Mouse (Mus musculus) MEL (cell line): ENCODE data around the gene Cmc1. TPM values are rescaled to one million over a fixed set of nuclear protein-coding genes. Genes with fewer than 3 reads are reported as not detected.

ENCODE experiments used
- DNase-seq: peaks from one replicate; pipeline ENCODE4 v3.0.0; 2011; ENCODE audit warnings: low read depth, low spot score
- H3K27ac ChIP-seq: 2 replicates; pipeline ENCODE4 v1.5.1; 2012; ENCODE audit warnings: low read depth, mild to moderate bottlenecking, control low read depth, low read length, moderate library complexity; ENCODE audit not compliant: control insufficient read depth
- H3K27me3 ChIP-seq, 2 experiments: fragments of 150-350 bp in 1 of 2; sonication (generic) in 1 of 2; 2 replicates each; pipeline ENCODE4 v1.6.1; 2012; ENCODE audit warnings: low read length in 2 of 2, mild to moderate bottlenecking in 2 of 2, improper control_type of control experiment in 1 of 2, moderate library complexity in 1 of 2; ENCODE audit not compliant: insufficient read depth in 2 of 2, control insufficient read depth in 1 of 2
- H3K36me3 ChIP-seq, 2 experiments: 2 replicates each; pipeline ENCODE4 v1.6.1; 2012 to 2014; ENCODE audit warnings: low read length in 2 of 2, improper control_type of control experiment in 1 of 2, inconsistent platforms in 1 of 2, mild to moderate bottlenecking in 1 of 2; ENCODE audit not compliant: insufficient read depth in 2 of 2, control insufficient read depth in 1 of 2
- H3K4me1 ChIP-seq, 2 experiments: fragments of 150-350 bp in 1 of 2; sonication (generic) in 1 of 2; 2 replicates each; pipeline ENCODE4 v1.6.1; 2012; ENCODE audit warnings: low read length in 2 of 2, improper control_type of control experiment in 1 of 2, mild to moderate bottlenecking in 1 of 2; ENCODE audit not compliant: insufficient read depth in 2 of 2, control insufficient read depth in 1 of 2
- H3K4me3 ChIP-seq, 2 experiments: fragments of 150-350 bp in 1 of 2; sonication (generic) in 1 of 2; 2 replicates each; pipeline ENCODE4 v1.5.1; 2012; ENCODE audit warnings: low read depth in 2 of 2, low read length in 2 of 2, mild to moderate bottlenecking in 2 of 2, moderate library complexity in 2 of 2, control low read depth in 1 of 2, improper control_type of control experiment in 1 of 2; ENCODE audit not compliant: control insufficient read depth in 1 of 2, insufficient read depth in 1 of 2
- H3K79me2 ChIP-seq: 2 replicates; pipeline ENCODE4 v1.6.1; 2012; ENCODE audit warnings: mild to moderate bottlenecking, low read length, moderate library complexity; ENCODE audit not compliant: control insufficient read depth, poor library complexity, insufficient read depth
- H3K9ac ChIP-seq: 2 replicates; pipeline ENCODE4 v1.6.1; 2012; ENCODE audit warnings: low read depth, mild to moderate bottlenecking, control low read depth, low read length, moderate library complexity; ENCODE audit not compliant: control insufficient read depth, poor library complexity, severe bottlenecking
- H3K9me3 ChIP-seq: fragments of 150-350 bp; sonication (generic); replicated peaks from 2 replicates; pipeline ENCODE4 v1.6.1; 2012; ENCODE audit warnings: mild to moderate bottlenecking, low read length, improper control_type of control experiment, moderate library complexity; ENCODE audit not compliant: insufficient read depth
- BHLHE40 ChIP-seq: IDR thresholded peaks from 2 replicates; pipeline ENCODE4 v1.6.1; 2012; ENCODE audit warnings: low read depth, mild to moderate bottlenecking, inconsistent platforms, low read length, improper control_type of control experiment, borderline replicate concordance
- CHD2 ChIP-seq: IDR thresholded peaks from 2 replicates; pipeline ENCODE4 v1.6.1; 2011; ENCODE audit warnings: low read length, improper control_type of control experiment
- CTCF ChIP-seq, 3 experiments: IDR thresholded peaks in 2 of 3; conservative IDR thresholded peaks in 1 of 3; 2 replicates each; pipeline ENCODE4 v1.5.1; 2011 to 2012; ENCODE audit warnings: low read length in 3 of 3, low read depth in 2 of 3, mild to moderate bottlenecking in 2 of 3, improper control_type of control experiment in 1 of 3, inconsistent platforms in 1 of 3, mixed read lengths in 1 of 3, moderate library complexity in 1 of 3; ENCODE audit not compliant: control insufficient read depth in 1 of 3, insufficient read depth in 1 of 3, poor library complexity in 1 of 3, severe bottlenecking in 1 of 3
- E2F4 ChIP-seq: IDR thresholded peaks from 2 replicates; pipeline ENCODE4 v1.6.1; 2011; ENCODE audit warnings: low read depth, low read length, improper control_type of control experiment, borderline replicate concordance
- EP300 ChIP-seq, 2 experiments: IDR thresholded peaks; 2 replicates each; pipeline ENCODE4 v1.6.1; 2011; ENCODE audit warnings: improper control_type of control experiment in 2 of 2, low read length in 2 of 2, low read depth in 1 of 2, mild to moderate bottlenecking in 1 of 2
- ETS1 ChIP-seq: IDR thresholded peaks from 2 replicates; pipeline ENCODE4 v1.6.1; 2012; ENCODE audit warnings: low read depth, mild to moderate bottlenecking, inconsistent platforms, low read length, improper control_type of control experiment, moderate library complexity
- GABPA ChIP-seq: IDR thresholded peaks from 2 replicates; pipeline ENCODE4 v1.6.1; 2012; ENCODE audit warnings: low read depth, mild to moderate bottlenecking, inconsistent platforms, low read length, improper control_type of control experiment, moderate library complexity
- GATA1 ChIP-seq: IDR thresholded peaks from 2 replicates; pipeline ENCODE4 v1.6.1; 2011; ENCODE audit warnings: low read depth, low read length, improper control_type of control experiment
- HCFC1 ChIP-seq: IDR thresholded peaks from 2 replicates; pipeline ENCODE4 v1.6.1; 2012; ENCODE audit warnings: low read depth, mild to moderate bottlenecking, inconsistent platforms, low read length, improper control_type of control experiment, moderate library complexity
- JUND ChIP-seq: IDR thresholded peaks from 2 replicates; pipeline ENCODE4 v1.6.1; 2011; ENCODE audit warnings: low read depth, mild to moderate bottlenecking, improper control_type of control experiment, low read length
- KAT2A ChIP-seq: conservative IDR thresholded peaks from 2 replicates; pipeline ENCODE4 v1.6.1; 2012; ENCODE audit warnings: low read depth, low read length, improper control_type of control experiment, inconsistent platforms
- MAX ChIP-seq: IDR thresholded peaks from 2 replicates; pipeline ENCODE4 v1.6.1; 2011; ENCODE audit warnings: low read length, improper control_type of control experiment
- MAZ ChIP-seq: IDR thresholded peaks from 2 replicates; pipeline ENCODE4 v1.6.1; 2012; ENCODE audit warnings: low read depth, mild to moderate bottlenecking, inconsistent platforms, low read length, improper control_type of control experiment
- MEF2A ChIP-seq: IDR thresholded peaks from 2 replicates; pipeline ENCODE4 v1.6.1; 2014; ENCODE audit warnings: low read depth, mild to moderate bottlenecking, inconsistent platforms, low read length, improper control_type of control experiment; ENCODE audit not compliant: poor library complexity, insufficient replicate concordance, severe bottlenecking; ENCODE audit errors: extremely low read depth
- MXI1 ChIP-seq: IDR thresholded peaks from 2 replicates; pipeline ENCODE4 v1.6.1; 2011; ENCODE audit warnings: mild to moderate bottlenecking, low read depth, low read length, improper control_type of control experiment
- MYB ChIP-seq: IDR thresholded peaks from 2 replicates; pipeline ENCODE4 v1.6.1; 2011; ENCODE audit warnings: mild to moderate bottlenecking, low read depth, low read length, improper control_type of control experiment
- MYC ChIP-seq: IDR thresholded peaks from 2 replicates; pipeline ENCODE4 v1.6.1; 2011; ENCODE audit warnings: low read depth, mild to moderate bottlenecking, low read length, improper control_type of control experiment, moderate library complexity
- NELFE ChIP-seq: IDR thresholded peaks from 2 replicates; pipeline ENCODE4 v1.6.1; 2011; ENCODE audit warnings: low read depth, low read length, improper control_type of control experiment
- NRF1 ChIP-seq: IDR thresholded peaks from 2 replicates; pipeline ENCODE4 v1.6.1; 2014; ENCODE audit warnings: low read depth, mild to moderate bottlenecking, inconsistent platforms, low read length, improper control_type of control experiment, moderate library complexity; ENCODE audit not compliant: poor library complexity, insufficient read depth, severe bottlenecking
- POLR2A ChIP-seq, 2 experiments: IDR thresholded peaks; 2 replicates each; pipeline ENCODE4 v1.6.1; 2011 to 2012; ENCODE audit warnings: low read length in 2 of 2, mild to moderate bottlenecking in 2 of 2, control low read depth in 1 of 2, improper control_type of control experiment in 1 of 2, low read depth in 1 of 2, moderate library complexity in 1 of 2; ENCODE audit not compliant: control insufficient read depth in 1 of 2, insufficient read depth in 1 of 2, poor library complexity in 1 of 2
- POLR2AphosphoS2 ChIP-seq: IDR thresholded peaks from 2 replicates; pipeline ENCODE4 v1.6.1; 2011; ENCODE audit warnings: low read length, improper control_type of control experiment
- RAD21 ChIP-seq: IDR thresholded peaks from 2 replicates; pipeline ENCODE4 v1.6.1; 2011; ENCODE audit warnings: mild to moderate bottlenecking, low read depth, low read length, improper control_type of control experiment
- RCOR1 ChIP-seq: IDR thresholded peaks from 2 replicates; pipeline ENCODE4 v1.6.1; 2012; ENCODE audit warnings: low read depth, mild to moderate bottlenecking, inconsistent platforms, low read length, improper control_type of control experiment
- SIN3A ChIP-seq: IDR thresholded peaks from 2 replicates; pipeline ENCODE4 v1.6.1; 2012; ENCODE audit warnings: low read length, improper control_type of control experiment, inconsistent platforms
- SMC3 ChIP-seq: IDR thresholded peaks from 2 replicates; pipeline ENCODE4 v1.6.1; 2011; ENCODE audit warnings: low read depth, low read length, improper control_type of control experiment
- TAL1 ChIP-seq: IDR thresholded peaks from 2 replicates; pipeline ENCODE4 v1.6.1; 2012; ENCODE audit warnings: mild to moderate bottlenecking, inconsistent platforms, low read length, moderate library complexity, mixed read lengths
- TBP ChIP-seq: IDR thresholded peaks from 2 replicates; pipeline ENCODE4 v1.8.0; 2011; ENCODE audit warnings: low read depth, low read length, improper control_type of control experiment
- TCF12 ChIP-seq: IDR thresholded peaks from 2 replicates; pipeline ENCODE4 v1.6.1; 2014; ENCODE audit warnings: low read depth, mild to moderate bottlenecking, inconsistent platforms, low read length, improper control_type of control experiment, moderate library complexity
- UBTF ChIP-seq: IDR thresholded peaks from 2 replicates; pipeline ENCODE4 v1.6.1; 2012; ENCODE audit warnings: low read depth, mild to moderate bottlenecking, inconsistent platforms, low read length, improper control_type of control experiment, moderate library complexity, borderline replicate concordance; ENCODE audit not compliant: insufficient read depth
- USF1 ChIP-seq: IDR thresholded peaks from 2 replicates; pipeline ENCODE4 v1.6.1; 2014; ENCODE audit warnings: low read depth, mild to moderate bottlenecking, inconsistent platforms, low read length, improper control_type of control experiment, moderate library complexity
- ZC3H11A ChIP-seq: IDR thresholded peaks from 2 replicates; pipeline ENCODE4 v1.6.1; 2012; ENCODE audit warnings: low read depth, mild to moderate bottlenecking, inconsistent platforms, low read length, improper control_type of control experiment
- ZKSCAN1 ChIP-seq: IDR thresholded peaks from 2 replicates; pipeline ENCODE4 v1.6.1; 2012; ENCODE audit warnings: low read depth, mild to moderate bottlenecking, inconsistent platforms, low read length, improper control_type of control experiment, moderate library complexity
- ZMIZ1 ChIP-seq: IDR thresholded peaks from 2 replicates; pipeline ENCODE4 v1.6.1; 2012; ENCODE audit warnings: low read depth, mild to moderate bottlenecking, inconsistent platforms, low read length, improper control_type of control experiment, moderate library complexity
- ZNF384 ChIP-seq: IDR thresholded peaks from 2 replicates; pipeline ENCODE4 v1.6.1; 2012; ENCODE audit warnings: low read depth, mild to moderate bottlenecking, inconsistent platforms, low read length, improper control_type of control experiment
- polyA plus RNA-seq, 2 experiments: library from polyadenylated mRNA; stranded (reverse) in 1 of 2; unstranded in 1 of 2; fragments of >175 nt in 1 of 2; fragments of >200 nt in 1 of 2; gene quantifications; 2 replicates each; pipeline versions ENCODE4 v1.2.1 to v1.2.4; 2012; ENCODE audit warnings: low replicate concordance in 2 of 2, low read depth in 1 of 2; ENCODE audit not compliant: insufficient read length in 2 of 2, insufficient read depth in 1 of 2, missing spikeins in 1 of 2
- total RNA-seq: library from RNA; depleted of rRNA; stranded (reverse); fragments of 300-350 nt; gene quantifications from 2 replicates; pipeline ENCODE4 v1.2.3, GENCODE M21; 2012

Cmc1 gene
- total and polyA plus RNA-seq, 3 experiments, result 35.9 to 36.0 TPM; not detected in 1

- no peak overlapping the region for H3K4me3 ChIP-seq
- H3K27ac ChIP-seq, result no peak overlapping the region
- H3K27me3 ChIP-seq, result no peaks in the 10 kb centered on the region
- H3K79me2 ChIP-seq, result no peaks in the 10 kb centered on the region
- no peaks in the 10 kb centered on the region for H3K9me3 ChIP-seq
- peak; percentile 83 for DNase-seq
- H3K36me3 ChIP-seq, result peaks cover 0 to 18% of the 10 kb centered on the region in 2 experiments; a peak in 2 of 4 replicates
- TF ChIP-seq NELFE (no peak), RCOR1 (no peak), TBP (no peak), ZMIZ1 (no peak), BHLHE40 (no peak), MEF2A (no peak), MYC (no peak), ETS1 (0 out of 2 replicates have a peak, but pooled peaks have one; percentile 8), TCF12 (peak; percentile 34; the same call in 1 of the 2 replicates), KAT2A (no peak), USF1 (no peak), EP300 (IDR thresholded peaks at IDR 0.05; ENCODE audit: low read depth in 1 of 2, low read length in 2 of 2) (peak; percentile 43 to 47; a peak in 3 of 4 replicates), ZC3H11A (no peak), POLR2AphosphoS2 (no peak), POLR2A (IDR thresholded peaks at IDR 0.05; ENCODE audit: control insufficient read depth in 1 of 2, insufficient read depth in 1 of 2, low read depth in 1 of 2, low read length in 2 of 2, poor library complexity in 1 of 2) (no peak), ZNF384 (no peak), MAZ (no peak), NRF1 (no peak), MYB (no peak), E2F4 (no peak), RAD21 (peak; percentile 40), TAL1 (peak; percentile 50), GABPA (no peak), CTCF (IDR thresholded peaks at IDR 0.05 in 2 of 3, conservative IDR thresholded peaks at IDR 0.05 in 1 of 3; ENCODE audit: control insufficient read depth in 1 of 3, insufficient read depth in 1 of 3, low read depth in 2 of 3, low read length in 3 of 3, poor library complexity in 1 of 3, severe bottlenecking in 1 of 3) (peak; percentile 48 to 66 (median 53)), MAX (no peak), SMC3 (peak; percentile 56), SIN3A (no peak), JUND (no peak), ZKSCAN1 (no peak), GATA1 (peak; percentile 50), UBTF (no peak), MXI1 (no peak), HCFC1 (no peak), CHD2 (no peak)
- H3K4me1 ChIP-seq, result peaks cover 4 to 17% of the 10 kb centered on the region in 2 experiments
- no peak overlapping the region for H3K9ac ChIP-seq
Observed at GRCm38 (mm10) chr9:118168544-118168943, 18.6 kb upstream of the Cmc1 start.
